Mouse (Mus musculus) erythroblast, embryonic 14.5 days (primary cell): ENCODE measurements around the gene 2210011C24Rik.

Source experiments
- GATA1 ChIP-seq: IDR thresholded peaks from 2 replicates; pipeline ENCODE4 v1.6.1; 2012; ENCODE audit warnings: low read length, inconsistent platforms, mixed read lengths
- TAL1 ChIP-seq: IDR thresholded peaks from 3 replicates; pipeline ENCODE4 v1.6.1; 2012; ENCODE audit warnings: low read length, inconsistent platforms, mixed read lengths

- TF ChIP-seq GATA1 (no peak), TAL1 (no peak)
Observed at GRCm38 (mm10) chr8:84011705-84012498, at the start of gene 2210011C24Rik.
